Mouse (Mus musculus) forebrain, postnatal 0 days (tissue): ENCODE data around the gene Mrpl37. TPM values are rescaled to one million over a fixed set of nuclear protein-coding genes. Genes with fewer than 3 reads are reported as not detected.

Source experiments
- ATAC-seq: fragments of 200-750 bp; cut with Nextera tagmentation; 2 replicates; pipeline ENCODE4 v1.8.0; 2017; ENCODE audit warnings: mild to moderate bottlenecking, moderate library complexity
- DNase-seq: peaks from one replicate; pipeline ENCODE4 v3.0.0-alpha.2; 2015
- H3K27ac ChIP-seq: fragments of 300-500 bp; sonication (generic); 2 replicates; pipeline ENCODE4 v1.5.1; 2014; ENCODE audit warnings: low read depth, mild to moderate bottlenecking, antibody characterized with exemption, low read length, moderate library complexity, mixed read lengths
- H3K27me3 ChIP-seq: fragments of 300-500 bp; sonication (generic); 2 replicates; pipeline ENCODE4 v1.6.1; 2014; ENCODE audit warnings: mild to moderate bottlenecking, low read length, mixed read lengths; ENCODE audit not compliant: insufficient read depth
- H3K36me3 ChIP-seq: fragments of 300-500 bp; sonication (generic); 2 replicates; pipeline ENCODE4 v1.6.1; 2014; ENCODE audit warnings: mild to moderate bottlenecking, moderate library complexity; ENCODE audit not compliant: insufficient read depth
- H3K4me1 ChIP-seq: fragments of 300-500 bp; sonication (generic); 2 replicates; pipeline ENCODE4 v1.6.1; 2014; ENCODE audit warnings: antibody characterized with exemption; ENCODE audit not compliant: insufficient read depth
- H3K4me2 ChIP-seq: fragments of 300-500 bp; sonication (generic); 2 replicates; pipeline ENCODE4 v1.6.1; 2014; ENCODE audit warnings: low read depth, mild to moderate bottlenecking, moderate library complexity
- H3K4me3 ChIP-seq: fragments of 300-500 bp; sonication (generic); 2 replicates; pipeline ENCODE4 v1.5.1; 2014; ENCODE audit warnings: low read depth, low read length, mixed read lengths
- H3K9ac ChIP-seq: fragments of 300-500 bp; sonication (generic); 2 replicates; pipeline ENCODE4 v1.6.1; 2014; ENCODE audit warnings: mild to moderate bottlenecking
- H3K9me3 ChIP-seq: fragments of 300-500 bp; sonication (generic); 2 replicates; pipeline ENCODE4 v1.6.1; 2016; ENCODE audit warnings: low read length
- CTCF ChIP-seq: sonication (generic); IDR thresholded peaks from 2 replicates; pipeline ENCODE4 v1.5.1; 2016; ENCODE audit warnings: antibody characterized with exemption, control low read depth, low read depth
- WGBS: fragments of 180-500 bp; shearing (Covaris S2); extraction: QIAGEN DNeasy Blood & Tissue Kit; methylation state at CpG from one replicate; pipeline ENCODE4 v1.1.7; 2014; 5-methylcytosine and 5-hydroxymethylcytosine counted together
- polyA plus RNA-seq: library from polyadenylated mRNA; unstranded; fragments of >200 nt; fragmentation: Nextera tagmentation; extraction: Ambion mirVana; gene quantifications from 2 replicates; pipeline ENCODE4 v1.2.1, GENCODE M21; 2015
- total RNA-seq: library from RNA; depleted of rRNA; stranded (reverse); fragments of >200 nt; gene quantifications from 2 replicates; pipeline ENCODE4 v1.2.3, GENCODE M21; 2014

Mrpl37 gene
- total and polyA plus RNA-seq, 2 experiments from 2014 or later, result 43.8 to 73.3 TPM

GRCm38 (mm10) chr4:107020287-107021000 is 46.2 kb downstream of the Mrpl37 start:
- Histone ChIP-seq H3K4me3 (no peak overlapping the region), H3K4me2 (no peak overlapping the region), H3K9me3 (no peaks in the 10 kb centered on the region), H3K36me3 (no peaks in the 10 kb centered on the region), H3K4me1 (peaks cover 16% of the 10 kb centered on the region; the same call in 1 of the 2 replicates), H3K27ac (no peak overlapping the region), H3K9ac (no peak overlapping the region), H3K27me3 (no peaks in the 10 kb centered on the region)
- 73% methylated on average over 5 of the region's 5 CpGs for WGBS
- no peak for TF ChIP-seq CTCF
- DNase-seq (no peak), ATAC-seq (no peak)

- peak overlapping the region; percentile 1; the same call in 1 of the 2 replicates for H3K27ac ChIP-seq
- WGBS, result 14% methylated on average over 7 of the region's 7 CpGs
- H3K9ac ChIP-seq, result no peak overlapping the region
- H3K4me2 ChIP-seq, result no peak overlapping the region
- no peak for TF ChIP-seq CTCF
- no peaks in the 10 kb centered on the region for H3K36me3 ChIP-seq
- no peaks in the 10 kb centered on the region for H3K9me3 ChIP-seq
- no peaks in the 10 kb centered on the region for H3K27me3 ChIP-seq
- ATAC-seq (peak; percentile 44; the same call in 1 of the 2 replicates), DNase-seq (peak; percentile 30)
- peaks cover 16% of the 10 kb centered on the region; the same call in 1 of the 2 replicates for H3K4me1 ChIP-seq
- no peak overlapping the region for H3K4me3 ChIP-seq
Observed at GRCm38 (mm10) chr4:107019027-107019426, 47.6 kb downstream of the Mrpl37 start.

GRCm38 (mm10) chr4:107018521-107018920 is 48.1 kb downstream of the Mrpl37 start:
- Histone ChIP-seq H3K9me3 (no peaks in the 10 kb centered on the region), H3K27me3 (no peaks in the 10 kb centered on the region), H3K4me3 (no peak overlapping the region), H3K4me2 (no peak overlapping the region), H3K36me3 (no peaks in the 10 kb centered on the region), H3K4me1 (peaks cover 16% of the 10 kb centered on the region; the same call in 1 of the 2 replicates), H3K9ac (no peak overlapping the region), H3K27ac (no peak overlapping the region)
- 63% methylated on average over 3 of the region's 3 CpGs for WGBS
- ATAC-seq, result no peak
- TF ChIP-seq CTCF, result no peak
- no peak for DNase-seq

GRCm38 (mm10) chr4:107017257-107017656 is 49.4 kb downstream of the Mrpl37 start:
- ATAC-seq (no peak), DNase-seq (no peak)
- Histone ChIP-seq H3K4me3 (no peak overlapping the region), H3K27ac (no peak overlapping the region), H3K36me3 (no peaks in the 10 kb centered on the region), H3K9ac (no peak overlapping the region), H3K27me3 (no peaks in the 10 kb centered on the region), H3K9me3 (no peaks in the 10 kb centered on the region), H3K4me2 (no peak overlapping the region), H3K4me1 (peaks cover 16% of the 10 kb centered on the region; the same call in 1 of the 2 replicates)
- no peak for TF ChIP-seq CTCF

- 41% methylated on average over 13 of the region's 13 CpGs for WGBS
- TF ChIP-seq CTCF, result 0 out of 2 replicates have a peak, but pooled peaks have one; percentile 16
- H3K27me3 ChIP-seq, result no peaks in the 10 kb centered on the region
- H3K9ac ChIP-seq, result no peak overlapping the region
- H3K4me2 ChIP-seq, result no peak overlapping the region
- peaks cover 16% of the 10 kb centered on the region; the same call in 1 of the 2 replicates for H3K4me1 ChIP-seq
- H3K36me3 ChIP-seq, result no peaks in the 10 kb centered on the region
- H3K4me3 ChIP-seq, result no peak overlapping the region
- DNase-seq (no peak), ATAC-seq (0 out of 2 replicates have a peak, but pooled peaks have one; percentile 27)
- no peak overlapping the region for H3K27ac ChIP-seq
- H3K9me3 ChIP-seq, result no peaks in the 10 kb centered on the region
Observed at GRCm38 (mm10) chr4:107015971-107016511, 50.6 kb downstream of the Mrpl37 start.

- Histone ChIP-seq H3K4me1 (peaks cover 7% of the 10 kb centered on the region; the same call in 1 of the 2 replicates), H3K27ac (no peak overlapping the region), H3K4me2 (no peak overlapping the region), H3K9me3 (no peaks in the 10 kb centered on the region), H3K36me3 (peaks cover 5% of the 10 kb centered on the region; the same call in 1 of the 2 replicates), H3K9ac (no peak overlapping the region), H3K27me3 (no peaks in the 10 kb centered on the region), H3K4me3 (no peak overlapping the region)
- 79% methylated on average over 9 of the region's 9 CpGs for WGBS
- no peak for ATAC-seq
- no peak for TF ChIP-seq CTCF
- no peak for DNase-seq
Observed at GRCm38 (mm10) chr4:107013817-107014260, 52.8 kb downstream of the Mrpl37 start.

- no peak for ATAC-seq
- H3K9ac ChIP-seq, result no peak overlapping the region
- no peak for TF ChIP-seq CTCF
- no peak overlapping the region for H3K4me2 ChIP-seq
- 0 out of 2 replicates have a peak, but pooled peaks cover 2% of the 10 kb centered on the region for H3K4me1 ChIP-seq
- H3K36me3 ChIP-seq, result peaks cover 5% of the 10 kb centered on the region; the same call in 1 of the 2 replicates
- no peaks in the 10 kb centered on the region for H3K9me3 ChIP-seq
- H3K27ac ChIP-seq, result no peak overlapping the region
- H3K27me3 ChIP-seq, result no peaks in the 10 kb centered on the region
- no peak for DNase-seq
- WGBS, result 90% methylated on average over 6 of the region's 6 CpGs
- no peak overlapping the region for H3K4me3 ChIP-seq
Observed at GRCm38 (mm10) chr4:107013119-107013816, 53.4 kb downstream of the Mrpl37 start.
